Comparison of ENCODE assay signal across 20 mouse cellular contexts in the genomic region with DNA sequence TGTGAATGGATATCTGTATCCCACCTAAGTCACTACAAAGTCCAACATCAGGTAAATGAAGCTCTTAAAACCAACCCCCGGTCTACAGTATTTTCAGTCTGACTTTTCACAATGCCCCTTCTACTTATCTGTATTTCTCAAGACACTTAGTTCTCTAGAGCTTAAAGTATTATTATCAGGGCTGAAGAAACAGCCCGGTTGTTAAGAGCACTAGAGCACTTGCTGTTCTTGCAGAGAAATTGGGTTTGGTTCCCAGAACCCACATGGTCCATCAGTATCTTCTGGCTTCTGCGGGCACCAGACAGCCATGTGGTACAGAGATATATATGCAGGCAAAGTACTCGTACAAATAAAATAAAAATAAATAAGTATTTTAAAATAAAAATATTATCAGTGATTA. TPM values are rescaled to one million over a fixed set of nuclear protein-coding genes. Genes with fewer than 3 reads are reported as not detected.
DNase-seq lines count a peak whose midpoint lies in the region; ATAC-seq and TF ChIP-seq lines count a peak whose summit lies in the region.
"Had no signal": no experiment of that assay in that cellular context is flagged by ENCODE, and none has a peak within 500 bp of the region (broad histone marks: within the 10 kb centered on the region; RNA-seq: fewer than 3 reads in every experiment).

No protein-coding gene starts in this region.

- no peak for DNase-seq in liver, embryonic 11.5 days (ENCODE audit: low spot score)
- no peak for DNase-seq in liver, postnatal 0 days
- DNase-seq in c-Kit-positive CD71-positive TER-119-negative erythroid progenitor cells, embryonic 14.5 days (ENCODE audit: low read depth) = peak; percentile 72
- peak; percentile 59 for DNase-seq in c-Kit-positive CD71-positive TER-119-positive erythroid progenitor cells, embryonic 14.5 days (ENCODE audit: low spot score)
- DNase-seq in right cerebral cortex, postnatal 36 days (ENCODE audit: low spot score in 2 of 2) = no peak
- no peak for DNase-seq in adrenal gland, postnatal 14 days
- DNase-seq: adrenal gland, adult 2 months; adrenal gland, postnatal 25 days; cerebellum, adult 11 months; cerebellum, adult 2 months; cerebellum, adult 9-11 months; cerebellum, postnatal 25 days; gastrocnemius, postnatal 25 days had no signal

- no peak overlapping the region for H3K4me3 ChIP-seq in liver, embryonic 11.5 days (ENCODE audit: low read depth, low read length)
- no peak overlapping the region for H3K4me3 ChIP-seq in liver, postnatal 0 days (ENCODE audit: low read depth, low read length)
- H3K4me3 ChIP-seq: forebrain, embryonic 12.5 days had no signal

- H3K36me3 ChIP-seq in liver, embryonic 11.5 days (ENCODE audit: control insufficient read depth, insufficient read depth, low read length) = peaks cover 16% of the 10 kb centered on the region
- peaks cover 19% of the 10 kb centered on the region for H3K36me3 ChIP-seq in liver, postnatal 0 days (replicated peaks; ENCODE audit: insufficient read depth, low read length)

- H3K4me2 ChIP-seq in liver, embryonic 11.5 days = no peak overlapping the region
- no peak overlapping the region for H3K4me2 ChIP-seq in liver, postnatal 0 days (ENCODE audit: low read depth, low read length)
- H3K4me2 ChIP-seq: forebrain, embryonic 12.5 days had no signal

- TF ChIP-seq CTCF in liver, postnatal 0 days (IDR thresholded peaks at IDR 0.05; ENCODE audit: low read depth) = no peak

- H3K9ac ChIP-seq in liver, embryonic 11.5 days (ENCODE audit: low read depth, low read length) = no peak overlapping the region
- no peak overlapping the region for H3K9ac ChIP-seq in liver, postnatal 0 days (replicated peaks)
- H3K9ac ChIP-seq: embryonic facial prominence, embryonic 12.5 days; embryonic facial prominence, embryonic 15.5 days; forebrain, embryonic 12.5 days had no signal

- H3K27me3 ChIP-seq in liver, embryonic 11.5 days (replicated peaks; ENCODE audit: control insufficient read depth, insufficient read depth, low read length) = no peaks in the 10 kb centered on the region
- no peaks in the 10 kb centered on the region for H3K27me3 ChIP-seq in liver, postnatal 0 days (ENCODE audit: insufficient read depth, low read length)
- H3K27me3 ChIP-seq: embryonic facial prominence, embryonic 12.5 days; embryonic facial prominence, embryonic 15.5 days; forebrain, embryonic 12.5 days; forebrain, embryonic 15.5 days had no signal

- TF ChIP-seq EP300 in liver, postnatal 0 days (IDR thresholded peaks at IDR 0.05; ENCODE audit: low read depth) = no peak

- peaks cover 15% of the 10 kb centered on the region for H3K4me1 ChIP-seq in liver, embryonic 11.5 days (replicated peaks; ENCODE audit: control insufficient read depth, insufficient read depth, low read length)
- H3K4me1 ChIP-seq in liver, postnatal 0 days (ENCODE audit: insufficient read depth) = peaks cover 6% of the 10 kb centered on the region; the same call in 1 of the 2 replicates

- peak overlapping the region; percentile 29; the same call in 1 of the 2 replicates for H3K27ac ChIP-seq in liver, embryonic 11.5 days (ENCODE audit: low read depth, low read length)
- no peak overlapping the region for H3K27ac ChIP-seq in liver, postnatal 0 days (ENCODE audit: low read depth)
- H3K27ac ChIP-seq: embryonic facial prominence, embryonic 12.5 days had no signal

- ATAC-seq in liver, embryonic 11.5 days (replicated peaks; ENCODE audit: low FRiP score) = no peak
- no peak for ATAC-seq in liver, postnatal 0 days
- ATAC-seq: CD4-positive, CD25-positive, alpha-beta regulatory T cell, adult 4 months; forebrain, embryonic 15.5 days; hindbrain, postnatal 0 days; inflammation-experienced regulatory T-cells, adult 6 months had no signal

- 79% methylated on average over 4 of the region's 4 CpGs for WGBS in liver, embryonic 11.5 days
- 74% methylated on average over 4 of the region's 4 CpGs for WGBS in liver, postnatal 0 days (ENCODE audit: insufficient replicate concordance)

- no peaks in the 10 kb centered on the region for H3K9me3 ChIP-seq in liver, embryonic 11.5 days (ENCODE audit: control insufficient read depth, low read length)
- no peaks in the 10 kb centered on the region for H3K9me3 ChIP-seq in liver, postnatal 0 days (ENCODE audit: low read length)
- H3K9me3 ChIP-seq: embryonic facial prominence, embryonic 12.5 days; embryonic facial prominence, embryonic 15.5 days; forebrain, embryonic 12.5 days; forebrain, embryonic 15.5 days had no signal

RNA-seq across cellular contexts. Expression of a gene that starts 1.3 kb away (rescaled TPM):
- 392 and 418 TPM in 2 replicates for polyA plus RNA-seq in liver, embryonic 11.5 days (2014; fragmentation: Nextera tagmentation; extraction: Ambion mirVana)
- polyA plus RNA-seq in liver, postnatal 0 days (2015; fragmentation: Nextera tagmentation; extraction: Ambion mirVana) = 103 and 117 TPM in 2 replicates
- total RNA-seq in adrenal gland, postnatal 14 days (2021) = 173 and 195 TPM in 2 replicates

RNA-seq across cellular contexts. Expression of a gene that starts 27.4 kb away (rescaled TPM):
- polyA plus RNA-seq in liver, embryonic 11.5 days (2014; fragmentation: Nextera tagmentation; extraction: Ambion mirVana) = 24.6 and 26.5 TPM in 2 replicates
- polyA plus RNA-seq in liver, postnatal 0 days (2015; fragmentation: Nextera tagmentation; extraction: Ambion mirVana) = 8.0 and 8.3 TPM in 2 replicates
- 21.7 and 27.2 TPM in 2 replicates for total RNA-seq in adrenal gland, postnatal 14 days (2021)

RNA-seq across cellular contexts. Expression of a gene that starts 43.2 kb away (rescaled TPM):
- 15.5 and 16.6 TPM in 2 replicates for polyA plus RNA-seq in liver, embryonic 11.5 days (2014; fragmentation: Nextera tagmentation; extraction: Ambion mirVana)
- 9.7 and 10.6 TPM in 2 replicates for polyA plus RNA-seq in liver, postnatal 0 days (2015; fragmentation: Nextera tagmentation; extraction: Ambion mirVana)
- total RNA-seq in adrenal gland, postnatal 14 days (2021) = 21.3 and 30.5 TPM in 2 replicates

Comparison
In these comparisons a context has a peak if more than half of its experiments do, and no peak if none do; other contexts are left out.
1. DNase-seq: peak in c-Kit-positive CD71-positive TER-119-negative erythroid progenitor cells, embryonic 14.5 days (single experiment) and c-Kit-positive CD71-positive TER-119-positive erythroid progenitor cells, embryonic 14.5 days (single experiment); none in liver, embryonic 11.5 days (single experiment), liver, postnatal 0 days (single experiment), right cerebral cortex, postnatal 36 days (0 of 2) and adrenal gland, postnatal 14 days (single experiment).